Comparison of ENCODE assay signal across 7 mouse cellular contexts in the genomic region with DNA sequence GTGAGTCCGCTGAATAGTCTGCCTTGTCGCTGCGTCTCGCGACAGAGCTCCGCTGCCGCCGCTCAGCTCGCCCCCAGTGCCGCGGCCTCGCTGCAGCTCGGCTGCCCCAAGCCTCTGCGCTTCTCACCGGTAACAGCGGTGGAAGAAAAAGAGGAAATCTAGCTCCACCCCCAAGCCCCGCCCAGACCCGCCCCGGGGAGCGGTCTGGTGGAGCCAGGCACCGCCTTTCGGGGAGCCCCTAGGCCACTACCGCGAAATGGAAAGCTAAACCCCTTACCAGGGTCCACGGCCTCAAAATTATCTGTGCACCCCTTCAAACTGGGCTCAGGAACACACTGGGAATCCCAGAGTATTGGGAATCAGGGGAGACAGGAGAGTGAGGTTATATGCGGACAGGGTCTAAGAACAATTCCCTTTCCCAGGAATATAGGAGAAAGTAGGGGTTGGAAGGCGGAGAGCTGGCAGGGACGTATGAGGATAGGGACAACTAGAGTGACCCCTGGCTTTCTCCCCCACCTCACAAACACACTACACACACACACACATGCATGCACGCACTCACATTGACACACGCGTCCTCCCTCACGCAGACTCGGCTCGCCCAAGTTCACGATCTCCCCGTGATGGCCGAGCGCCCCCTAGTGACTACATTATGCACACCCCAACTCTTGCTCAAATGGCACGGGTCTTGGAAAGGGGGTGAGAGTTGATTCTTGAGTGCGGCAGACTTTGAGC. TPM values are rescaled to one million over a fixed set of nuclear protein-coding genes. Genes with fewer than 3 reads are reported as not detected.
DNase-seq lines count a peak whose midpoint lies in the region; ATAC-seq lines count a peak whose summit lies in the region.

A gene (minus strand): TSS at position 113 of the 735 bp plus-strand sequence.

- DNase-seq in adrenal gland, adult 18-20 months (ENCODE audit: low spot score in 2 of 2) = peak; percentile 93
- DNase-seq in embryo, embryonic 11 days = peak; percentile 95
- DNase-seq in gastrocnemius, postnatal 36 days = peak; percentile 86
- DNase-seq in left cerebral cortex, postnatal 25 days (ENCODE audit: low spot score in 2 of 2) = peak; percentile 88 to 91
- DNase-seq in midbrain, embryonic 10.5 days (ENCODE audit: low spot score) = peak; percentile 91
- peak; percentile 98 for DNase-seq in right cerebral cortex, postnatal 4 days

- no peaks in the 10 kb centered on the region for H3K9me3 ChIP-seq in intestine, embryonic 15.5 days
- H3K9me3 ChIP-seq in midbrain, embryonic 10.5 days (replicated peaks) = no peaks in the 10 kb centered on the region

- H3K9ac ChIP-seq in intestine, embryonic 15.5 days = peak within 1 kb of the TSS; percentile 98

- peak within 1 kb of the TSS; percentile 98 for H3K27ac ChIP-seq in intestine, embryonic 15.5 days
- H3K27ac ChIP-seq in midbrain, embryonic 10.5 days (replicated peaks) = peak within 1 kb of the TSS; percentile 99

- H3K4me2 ChIP-seq in intestine, embryonic 15.5 days (replicated peaks) = peak within 1 kb of the TSS; percentile 83

- H3K4me3 ChIP-seq in intestine, embryonic 15.5 days (replicated peaks) = peak within 1 kb of the TSS; percentile 93
- peak within 1 kb of the TSS; percentile 98 for H3K4me3 ChIP-seq in midbrain, embryonic 10.5 days

- intact Hi-C loops in gastrocnemius, postnatal 36 days (cut with DNase I) = loop anchor here (1.0 kb wide), 2 partner anchors 184 to 297 kb away; no protein-coding TSS in a partner anchor
- intact Hi-C loops in left cerebral cortex, postnatal 25 days (cut with DNase I) = loop anchor here (1.0 to 5.0 kb wide), 6 partner anchors 80 to 350 kb away; a partner anchor contains a TSS

- peak; percentile 88 for ATAC-seq in intestine, embryonic 15.5 days

- under 1% methylated on average over 40 of the region's 40 CpGs for WGBS in intestine, embryonic 15.5 days
- WGBS in midbrain, embryonic 10.5 days = under 1% methylated on average over 40 of the region's 40 CpGs

- no peaks in the 10 kb centered on the region for H3K36me3 ChIP-seq in intestine, embryonic 15.5 days
- H3K36me3 ChIP-seq in midbrain, embryonic 10.5 days = peaks cover under 1% of the 10 kb centered on the region; the same call in 1 of the 2 replicates

- H3K27me3 ChIP-seq in intestine, embryonic 15.5 days (replicated peaks) = no peaks in the 10 kb centered on the region
- H3K27me3 ChIP-seq in midbrain, embryonic 10.5 days (ENCODE audit: low read depth, poor library complexity, severe bottlenecking) = peaks cover 11% of the 10 kb centered on the region

- peaks cover 37% of the 10 kb centered on the region for H3K4me1 ChIP-seq in intestine, embryonic 15.5 days (replicated peaks)
- H3K4me1 ChIP-seq in midbrain, embryonic 10.5 days = peaks cover 49% of the 10 kb centered on the region

RNA-seq across cellular contexts. Expression of the gene that starts here (rescaled TPM):
- total RNA-seq in adrenal gland, adult 18-20 months (2021) = 100 to 1,000 TPM; 416 to 698 TPM
- 100 to 1,000 TPM; 137 to 152 TPM for total RNA-seq in gastrocnemius, postnatal 36 days (2021)
- polyA plus RNA-seq in intestine, embryonic 15.5 days (2015; fragmentation: Nextera tagmentation; extraction: Ambion mirVana) = 3.6 and 4.7 TPM in 2 replicates
- 100 to 1,000 TPM in 1 of 2 experiments, 10 to 100 TPM in 1; 92.0 to 100 TPM for total RNA-seq in left cerebral cortex, postnatal 25 days (2021)
- 2.1 and 2.3 TPM in 2 replicates for polyA plus RNA-seq in midbrain, embryonic 10.5 days (2016; fragmentation: Nextera tagmentation; extraction: Ambion mirVana)

Comparison
In these comparisons a context has a peak if more than half of its experiments do, and no peak if none do; other contexts are left out.
1. Peak in every context shown above with its lines: DNase-seq, ATAC-seq, H3K4me3 ChIP-seq and H3K27ac ChIP-seq.